Mouse (Mus musculus) midbrain, postnatal 0 days (tissue): ENCODE measurements around the gene Hrh2. TPM values are rescaled to one million over a fixed set of nuclear protein-coding genes. Genes with fewer than 3 reads are reported as not detected.

Experiments
- ATAC-seq: fragments of 200-750 bp; cut with Nextera tagmentation; 2 replicates; pipeline ENCODE4 v1.8.0; 2017; ENCODE audit warnings: moderate number of reproducible peaks, mild to moderate bottlenecking, moderate TSS enrichment, moderate library complexity; ENCODE audit not compliant: low FRiP score
- DNase-seq: peaks from one replicate; pipeline ENCODE4 v3.0.0-alpha.2; 2015; ENCODE audit warnings: low spot score
- H3K27ac ChIP-seq: fragments of 300-500 bp; sonication (generic); 2 replicates; pipeline ENCODE4 v1.5.1; 2014; ENCODE audit warnings: low read depth, mild to moderate bottlenecking, low read length, mixed read lengths
- H3K27me3 ChIP-seq: fragments of 300-500 bp; sonication (generic); 2 replicates; pipeline ENCODE4 v1.6.1; 2014; ENCODE audit warnings: low read length, control low read depth, mixed read lengths; ENCODE audit not compliant: insufficient read depth
- H3K36me3 ChIP-seq: fragments of 300-500 bp; sonication (generic); 2 replicates; pipeline ENCODE4 v1.6.1; 2014; ENCODE audit warnings: low read length, control low read depth, mixed read lengths; ENCODE audit not compliant: insufficient read depth
- H3K4me1 ChIP-seq: fragments of 300-500 bp; sonication (generic); 2 replicates; pipeline ENCODE4 v1.6.1; 2014; ENCODE audit warnings: mild to moderate bottlenecking, control low read depth, antibody characterized with exemption, low read length, mixed read lengths; ENCODE audit not compliant: insufficient read depth
- H3K4me2 ChIP-seq: fragments of 300-500 bp; sonication (generic); 2 replicates; pipeline ENCODE4 v1.6.1; 2014; ENCODE audit warnings: low read depth, mild to moderate bottlenecking, low read length, mixed read lengths; ENCODE audit not compliant: poor library complexity, severe bottlenecking
- H3K4me3 ChIP-seq: fragments of 300-500 bp; sonication (generic); 2 replicates; pipeline ENCODE4 v1.5.1; 2014; ENCODE audit warnings: low read depth, mild to moderate bottlenecking, low read length, moderate library complexity
- H3K9ac ChIP-seq: fragments of 300-500 bp; sonication (generic); replicated peaks from 2 replicates; pipeline ENCODE4 v1.6.1; 2014; ENCODE audit warnings: mild to moderate bottlenecking, low read length, moderate library complexity, mixed read lengths; ENCODE audit not compliant: poor library complexity, severe bottlenecking
- H3K9me3 ChIP-seq: fragments of 300-500 bp; sonication (generic); 2 replicates; pipeline ENCODE4 v1.6.1; 2016; ENCODE audit warnings: low read length, control low read depth
- CTCF ChIP-seq: IDR thresholded peaks from 2 replicates; pipeline ENCODE4 v1.5.1; 2016; ENCODE audit warnings: antibody characterized with exemption, mild to moderate bottlenecking
- WGBS: fragments of 180-500 bp; shearing (Covaris S2); extraction: QIAGEN DNeasy Blood & Tissue Kit; methylation state at CpG from one replicate; pipeline ENCODE4 v1.1.7; 2014; 5-methylcytosine and 5-hydroxymethylcytosine counted together
- polyA plus RNA-seq: library from polyadenylated mRNA; unstranded; fragments of >200 nt; fragmentation: Nextera tagmentation; extraction: Ambion mirVana; gene quantifications from 2 replicates; pipeline ENCODE4 v1.2.1, GENCODE M21; 2015
- total RNA-seq: library from RNA; depleted of rRNA; stranded (reverse); fragments of >200 nt; gene quantifications from 2 replicates; pipeline ENCODE4 v1.2.3, GENCODE M21; 2014

Hrh2 gene
- total and polyA plus RNA-seq, 2 experiments from 2014 or later = 1.2 to 2.0 TPM

- Histone ChIP-seq H3K36me3 (no peaks in the 10 kb centered on the region), H3K27me3 (no peaks in the 10 kb centered on the region), H3K4me2 (no peak overlapping the region), H3K4me1 (no peaks in the 10 kb centered on the region), H3K9ac (no peak overlapping the region), H3K9me3 (no peaks in the 10 kb centered on the region), H3K4me3 (no peak overlapping the region), H3K27ac (no peak overlapping the region)
- WGBS = 63% methylated on average over 4 of the region's 4 CpGs
- TF ChIP-seq CTCF = no peak
- ATAC-seq = no peak
- no peak for DNase-seq
Observed at GRCm38 (mm10) chr13:54221631-54222179, 29.8 kb downstream of the Hrh2 start.

- DNase-seq = no peak
- ATAC-seq = no peak
Observed at GRCm38 (mm10) chr13:54222921-54223769, 31.2 kb downstream of the Hrh2 start.

GRCm38 (mm10) chr13:54227916-54228483 is 36.1 kb downstream of the Hrh2 start:
- no peaks in the 10 kb centered on the region for H3K36me3 ChIP-seq
- H3K4me1 ChIP-seq = no peaks in the 10 kb centered on the region
- H3K4me2 ChIP-seq = no peak overlapping the region
- ATAC-seq (0 out of 2 replicates have a peak, but pooled peaks have one; percentile 27), DNase-seq (peak; percentile 81)
- H3K27me3 ChIP-seq = no peaks in the 10 kb centered on the region
- H3K9me3 ChIP-seq = no peaks in the 10 kb centered on the region
- H3K9ac ChIP-seq = no peak overlapping the region
- peak; percentile 85 for TF ChIP-seq CTCF
- H3K27ac ChIP-seq = no peak overlapping the region
- 25% methylated on average over 13 of the region's 13 CpGs for WGBS
- no peak overlapping the region for H3K4me3 ChIP-seq

More at GRCm38 (mm10) chr13:54222921-54223769, 31.2 kb downstream of the Hrh2 start:
- no peaks in the 10 kb centered on the region for H3K27me3 ChIP-seq
- no peak overlapping the region for H3K9ac ChIP-seq
- no peak overlapping the region for H3K27ac ChIP-seq
- no peak for TF ChIP-seq CTCF
- WGBS = 43% methylated on average over 13 of the region's 13 CpGs
- H3K4me1 ChIP-seq = no peaks in the 10 kb centered on the region
- no peak overlapping the region for H3K4me3 ChIP-seq
- no peaks in the 10 kb centered on the region for H3K9me3 ChIP-seq
- H3K4me2 ChIP-seq = no peak overlapping the region
- no peaks in the 10 kb centered on the region for H3K36me3 ChIP-seq

- H3K9me3 ChIP-seq = no peaks in the 10 kb centered on the region
- ATAC-seq (no peak), DNase-seq (no peak)
- no peak overlapping the region for H3K4me2 ChIP-seq
- H3K27ac ChIP-seq = no peak overlapping the region
- H3K27me3 ChIP-seq = no peaks in the 10 kb centered on the region
- no peak overlapping the region for H3K9ac ChIP-seq
- WGBS = 96% methylated on average over 6 of the region's 6 CpGs
- H3K36me3 ChIP-seq = no peaks in the 10 kb centered on the region
- H3K4me3 ChIP-seq = no peak overlapping the region
- no peaks in the 10 kb centered on the region for H3K4me1 ChIP-seq
- TF ChIP-seq CTCF = no peak
Observed at GRCm38 (mm10) chr13:54230081-54230480, 38.2 kb downstream of the Hrh2 start.

GRCm38 (mm10) chr13:54231868-54232267 is 39.9 kb downstream of the Hrh2 start:
- H3K4me3 ChIP-seq = no peak overlapping the region
- 83% methylated on average over 10 of the region's 10 CpGs for WGBS
- no peak overlapping the region for H3K9ac ChIP-seq
- H3K36me3 ChIP-seq = no peaks in the 10 kb centered on the region
- no peak overlapping the region for H3K27ac ChIP-seq
- no peaks in the 10 kb centered on the region for H3K27me3 ChIP-seq
- H3K9me3 ChIP-seq = no peaks in the 10 kb centered on the region
- H3K4me2 ChIP-seq = no peak overlapping the region
- DNase-seq = no peak
- ATAC-seq = no peak
- H3K4me1 ChIP-seq = no peaks in the 10 kb centered on the region
- TF ChIP-seq CTCF = no peak

- H3K9me3 ChIP-seq = no peaks in the 10 kb centered on the region
- no peak overlapping the region for H3K4me3 ChIP-seq
- H3K27me3 ChIP-seq = no peaks in the 10 kb centered on the region
- no peak overlapping the region for H3K4me2 ChIP-seq
- no peaks in the 10 kb centered on the region for H3K4me1 ChIP-seq
- no peak for TF ChIP-seq CTCF
- H3K36me3 ChIP-seq = no peaks in the 10 kb centered on the region
- ATAC-seq (no peak), DNase-seq (no peak)
- 63% methylated on average over 6 of the region's 6 CpGs for WGBS
- H3K9ac ChIP-seq = no peak overlapping the region
- H3K27ac ChIP-seq = no peak overlapping the region
Observed at GRCm38 (mm10) chr13:54237512-54237911, 45.6 kb downstream of the Hrh2 start.
